Mouse (Mus musculus): ENCODE results near the gene Mycbp2.

GRCm38 (mm10) chr14:103131991-103132390 is 214.6 kb downstream of the Mycbp2 start:
- peak; percentile 90 for TF ChIP-seq CTCF (IDR thresholded peaks at IDR 0.05; ENCODE audit: low read depth)
- TF ChIP-seq EP300 (IDR thresholded peaks at IDR 0.05; ENCODE audit: low read depth) = no peak
